Mouse (Mus musculus): ENCODE results near the gene Dnajb14. TPM values are rescaled to one million over a fixed set of nuclear protein-coding genes. Genes with fewer than 3 reads are reported as not detected.

Dnajb14 gene
- polyA plus RNA-seq, 1 experiment, result 2.9 TPM

GRCm38 (mm10) chr3:137867133-137867436 is 390 bp upstream of the Dnajb14 start:
- peak overlapping the region; percentile 73 for H3K4me3 ChIP-seq (ENCODE audit: control insufficient read depth, insufficient read depth, low read length)
- 2% methylated on average over 2 of the region's 2 CpGs for WGBS
- H3K4me1 ChIP-seq (replicated peaks; ENCODE audit: control insufficient read depth, insufficient read depth, low read length), result peaks cover 6% of the 10 kb centered on the region; the same call in 1 of the 2 replicates
- no peaks in the 10 kb centered on the region for H3K36me3 ChIP-seq (ENCODE audit: control insufficient read depth, insufficient read depth, low read length)
- H3K27ac ChIP-seq (ENCODE audit: control insufficient read depth, insufficient read depth, low read length), result peak overlapping the region; percentile 58; the same call in 1 of the 2 replicates
- no peak for DNase-seq
- no peaks in the 10 kb centered on the region for H3K27me3 ChIP-seq (ENCODE audit: control insufficient read depth, insufficient read depth, low read length)
- TF ChIP-seq CTCF (IDR thresholded peaks at IDR 0.05; ENCODE audit: borderline replicate concordance, control insufficient read depth, extremely low read depth, insufficient read depth, low read length, poor library complexity) (no peak), POLR2A (IDR thresholded peaks at IDR 0.05; ENCODE audit: control insufficient read depth, extremely low read depth, insufficient read depth, low read length, poor library complexity) (no peak)

GRCm38 (mm10) chr3:137868094-137868913 is 829 bp downstream of the Dnajb14 start:
- Histone ChIP-seq H3K36me3 (ENCODE audit: control insufficient read depth, insufficient read depth, low read length) (no peaks in the 10 kb centered on the region), H3K4me3 (ENCODE audit: control insufficient read depth, insufficient read depth, low read length) (peak overlapping the region; percentile 73), H3K4me1 (replicated peaks; ENCODE audit: control insufficient read depth, insufficient read depth, low read length) (peaks cover 6% of the 10 kb centered on the region; the same call in 1 of the 2 replicates), H3K27me3 (ENCODE audit: control insufficient read depth, insufficient read depth, low read length) (no peaks in the 10 kb centered on the region), H3K27ac (ENCODE audit: control insufficient read depth, insufficient read depth, low read length) (no peak overlapping the region; the same call in 1 of the 2 replicates)
- WGBS, result 6% methylated on average over 26 of the region's 26 CpGs
- no peak for DNase-seq
- TF ChIP-seq CTCF (IDR thresholded peaks at IDR 0.05; ENCODE audit: borderline replicate concordance, control insufficient read depth, extremely low read depth, insufficient read depth, low read length, poor library complexity), result no peak
- no peak for TF ChIP-seq POLR2A (IDR thresholded peaks at IDR 0.05; ENCODE audit: control insufficient read depth, extremely low read depth, insufficient read depth, low read length, poor library complexity)

GRCm38 (mm10) chr3:137869395-137869794 is 1.9 kb downstream of the Dnajb14 start:
- Histone ChIP-seq H3K27ac (ENCODE audit: control insufficient read depth, insufficient read depth, low read length) (no peak overlapping the region), H3K4me1 (replicated peaks; ENCODE audit: control insufficient read depth, insufficient read depth, low read length) (peaks cover 6% of the 10 kb centered on the region; the same call in 1 of the 2 replicates), H3K4me3 (ENCODE audit: control insufficient read depth, insufficient read depth, low read length) (no peak overlapping the region), H3K36me3 (ENCODE audit: control insufficient read depth, insufficient read depth, low read length) (no peaks in the 10 kb centered on the region), H3K27me3 (ENCODE audit: control insufficient read depth, insufficient read depth, low read length) (no peaks in the 10 kb centered on the region)
- WGBS, result 96% methylated on average over 9 of the region's 9 CpGs
- TF ChIP-seq CTCF (IDR thresholded peaks at IDR 0.05; ENCODE audit: borderline replicate concordance, control insufficient read depth, extremely low read depth, insufficient read depth, low read length, poor library complexity) (no peak), POLR2A (IDR thresholded peaks at IDR 0.05; ENCODE audit: control insufficient read depth, extremely low read depth, insufficient read depth, low read length, poor library complexity) (no peak)
- no peak for DNase-seq

DNA sequence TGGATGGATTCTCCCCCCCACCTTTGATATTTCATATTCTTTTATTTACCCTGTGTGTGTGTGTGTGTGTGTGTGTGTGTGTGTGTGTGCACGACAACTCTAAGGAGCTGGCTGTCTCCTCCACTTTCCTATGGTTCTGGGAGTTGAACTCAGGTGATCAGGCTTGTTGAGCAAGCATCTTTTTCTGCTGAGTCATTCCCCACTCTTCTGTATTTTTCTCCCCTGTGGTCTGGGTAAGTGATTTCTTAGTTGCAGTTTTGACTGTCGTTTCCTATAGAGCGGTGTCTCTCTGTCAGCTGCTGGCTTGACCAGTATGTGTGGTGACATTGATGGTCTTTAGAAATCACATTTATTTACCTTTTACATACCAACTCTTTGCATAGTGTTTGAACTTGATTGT is 11.8 kb downstream of the Dnajb14 start:
- no peaks in the 10 kb centered on the region for H3K4me1 ChIP-seq (replicated peaks; ENCODE audit: control insufficient read depth, insufficient read depth, low read length)
- WGBS, result 36% methylated on average over 3 of the region's 3 CpGs
- H3K4me3 ChIP-seq (ENCODE audit: control insufficient read depth, insufficient read depth, low read length), result no peak overlapping the region
- TF ChIP-seq POLR2A (IDR thresholded peaks at IDR 0.05; ENCODE audit: control insufficient read depth, extremely low read depth, insufficient read depth, low read length, poor library complexity) (no peak), CTCF (IDR thresholded peaks at IDR 0.05; ENCODE audit: borderline replicate concordance, control insufficient read depth, extremely low read depth, insufficient read depth, low read length, poor library complexity) (no peak)
- H3K36me3 ChIP-seq (ENCODE audit: control insufficient read depth, insufficient read depth, low read length), result no peaks in the 10 kb centered on the region
- H3K27me3 ChIP-seq (ENCODE audit: control insufficient read depth, insufficient read depth, low read length), result no peaks in the 10 kb centered on the region
- no peak overlapping the region for H3K27ac ChIP-seq (ENCODE audit: control insufficient read depth, insufficient read depth, low read length)
- no peak for DNase-seq

- H3K27ac ChIP-seq (ENCODE audit: control insufficient read depth, insufficient read depth, low read length), result no peak overlapping the region
- H3K36me3 ChIP-seq (ENCODE audit: control insufficient read depth, insufficient read depth, low read length), result no peaks in the 10 kb centered on the region
- H3K4me3 ChIP-seq (ENCODE audit: control insufficient read depth, insufficient read depth, low read length), result no peak overlapping the region
- no peaks in the 10 kb centered on the region for H3K4me1 ChIP-seq (replicated peaks; ENCODE audit: control insufficient read depth, insufficient read depth, low read length)
- TF ChIP-seq CTCF (IDR thresholded peaks at IDR 0.05; ENCODE audit: borderline replicate concordance, control insufficient read depth, extremely low read depth, insufficient read depth, low read length, poor library complexity) (no peak), POLR2A (IDR thresholded peaks at IDR 0.05; ENCODE audit: control insufficient read depth, extremely low read depth, insufficient read depth, low read length, poor library complexity) (no peak)
- no peaks in the 10 kb centered on the region for H3K27me3 ChIP-seq (ENCODE audit: control insufficient read depth, insufficient read depth, low read length)
- WGBS, result 80% methylated on average over 4 of the region's 4 CpGs
- no peak for DNase-seq
Measured at GRCm38 (mm10) chr3:137880109-137880748, 12.8 kb downstream of the Dnajb14 start.

- DNase-seq, result no peak
- Histone ChIP-seq H3K27me3 (ENCODE audit: control insufficient read depth, insufficient read depth, low read length) (no peaks in the 10 kb centered on the region), H3K36me3 (ENCODE audit: control insufficient read depth, insufficient read depth, low read length) (no peaks in the 10 kb centered on the region), H3K4me1 (replicated peaks; ENCODE audit: control insufficient read depth, insufficient read depth, low read length) (no peaks in the 10 kb centered on the region), H3K27ac (ENCODE audit: control insufficient read depth, insufficient read depth, low read length) (no peak overlapping the region), H3K4me3 (ENCODE audit: control insufficient read depth, insufficient read depth, low read length) (no peak overlapping the region)
- WGBS, result 98% methylated on average over 5 of the region's 5 CpGs
- no peak for TF ChIP-seq CTCF (IDR thresholded peaks at IDR 0.05; ENCODE audit: borderline replicate concordance, control insufficient read depth, extremely low read depth, insufficient read depth, low read length, poor library complexity)
- no peak for TF ChIP-seq POLR2A (IDR thresholded peaks at IDR 0.05; ENCODE audit: control insufficient read depth, extremely low read depth, insufficient read depth, low read length, poor library complexity)
Measured at GRCm38 (mm10) chr3:137881093-137881492, 13.6 kb downstream of the Dnajb14 start.

Measured in thymus, adult 2 months (tissue).